Mouse (Mus musculus): Measurements from ENCODE around the gene Hras. TPM values are rescaled to one million over a fixed set of nuclear protein-coding genes. Genes with fewer than 3 reads are reported as not detected.
A peak's percentile ranks its signal among the peaks of the same experiment; 100 is the strongest.

Hras gene
- polyA plus RNA-seq, 1 experiment from 2014 or later = 112 TPM

DNA sequence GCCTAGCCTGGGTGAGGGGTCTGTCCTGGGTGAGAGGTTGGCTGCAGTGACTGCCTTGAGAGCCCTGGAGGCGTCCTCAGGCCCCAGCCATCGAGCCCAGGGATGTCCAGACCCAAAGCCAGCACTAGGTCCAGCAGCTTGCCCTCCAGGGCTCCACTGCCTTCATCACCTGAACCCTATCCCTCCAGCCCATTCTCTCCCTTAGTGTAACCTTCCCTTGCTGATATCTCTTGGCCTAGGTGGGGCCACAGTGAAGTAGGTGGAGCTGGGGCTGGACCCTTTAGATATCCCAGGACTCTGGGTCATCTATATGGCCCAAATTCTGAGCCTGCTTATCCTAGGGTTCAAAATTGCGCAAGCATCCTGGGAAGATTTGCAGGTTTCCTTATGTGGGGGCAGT is 15.7 kb upstream of the Hras start:
- Histone ChIP-seq H3K4me1 (replicated peaks; ENCODE audit: control insufficient read depth, insufficient read depth, low read length) (peaks cover 47% of the 10 kb centered on the region), H3K27ac (ENCODE audit: low read depth, low read length) (peak overlapping the region; percentile 66), H3K9ac (ENCODE audit: low read depth, low read length) (peak overlapping the region; percentile 15; the same call in 1 of the 2 replicates), H3K36me3 (ENCODE audit: control insufficient read depth, insufficient read depth, low read length) (no peaks in the 10 kb centered on the region), H3K4me2 (peak overlapping the region; percentile 13), H3K27me3 (replicated peaks; ENCODE audit: control insufficient read depth, insufficient read depth, low read length) (peaks cover 8% of the 10 kb centered on the region; the same call in 1 of the 2 replicates), H3K4me3 (ENCODE audit: low read depth, low read length) (no peak overlapping the region), H3K9me3 (ENCODE audit: control insufficient read depth, low read length) (no peaks in the 10 kb centered on the region)
- no peak for DNase-seq (ENCODE audit: low spot score)
- ATAC-seq (replicated peaks; ENCODE audit: low FRiP score) = peak; percentile 83
- WGBS = 46% methylated on average over 3 of the region's 3 CpGs

DNA sequence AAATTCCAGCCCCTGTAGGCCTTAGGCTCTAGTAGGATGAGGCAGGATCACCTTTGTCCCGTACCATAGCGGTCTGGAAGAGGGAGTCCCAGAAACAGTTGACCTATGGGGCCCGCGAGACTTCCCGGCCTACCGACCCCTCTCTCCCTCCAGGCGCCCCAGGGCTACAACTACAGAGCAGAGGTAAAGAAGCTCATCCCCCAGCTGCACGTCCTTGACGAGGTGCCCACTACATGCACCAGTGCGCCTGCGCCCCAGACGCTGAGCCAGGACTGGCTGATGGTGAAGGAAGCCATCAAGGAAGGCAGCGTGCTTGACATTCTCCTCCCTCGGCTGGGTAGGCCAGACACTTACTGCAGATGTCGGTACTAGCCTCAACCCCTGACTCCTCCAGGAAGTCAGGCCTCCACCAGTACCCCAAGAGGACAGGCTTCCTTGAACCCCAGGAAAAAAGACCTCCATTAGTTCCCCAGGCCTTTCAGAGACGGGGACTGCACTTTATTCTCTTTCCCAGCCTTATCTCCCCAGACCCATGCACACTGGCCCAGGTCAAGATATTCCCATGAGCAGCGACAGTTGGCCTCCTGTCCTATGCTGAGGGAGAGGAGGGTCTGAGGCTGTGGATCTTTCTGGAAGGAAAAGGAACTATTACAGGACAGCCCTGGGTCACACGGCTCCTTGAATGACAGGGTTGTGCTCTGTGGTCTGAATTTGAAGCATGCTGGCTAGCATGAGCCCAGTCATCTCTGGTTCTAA is 12.6 kb upstream of the Hras start:
- ATAC-seq (replicated peaks; ENCODE audit: low FRiP score) (peak; percentile 74), DNase-seq (ENCODE audit: low spot score) (no peak)
- no peak overlapping the region for H3K4me2 ChIP-seq
- peaks cover 42% of the 10 kb centered on the region for H3K4me1 ChIP-seq (replicated peaks; ENCODE audit: control insufficient read depth, insufficient read depth, low read length)
- H3K9ac ChIP-seq (ENCODE audit: low read depth, low read length) = no peak overlapping the region
- H3K36me3 ChIP-seq (ENCODE audit: control insufficient read depth, insufficient read depth, low read length) = no peaks in the 10 kb centered on the region
- no peaks in the 10 kb centered on the region for H3K9me3 ChIP-seq (ENCODE audit: control insufficient read depth, low read length)
- WGBS = 80% methylated on average over 18 of the region's 18 CpGs
- peaks cover 5% of the 10 kb centered on the region; the same call in 1 of the 2 replicates for H3K27me3 ChIP-seq (replicated peaks; ENCODE audit: control insufficient read depth, insufficient read depth, low read length)
- 0 out of 2 replicates have a peak overlapping the region, but pooled peaks have one; percentile 2 for H3K27ac ChIP-seq (ENCODE audit: low read depth, low read length)
- no peak overlapping the region for H3K4me3 ChIP-seq (ENCODE audit: low read depth, low read length)

GRCm38 (mm10) chr7:141205504-141205903 is 11.7 kb upstream of the Hras start:
- DNase-seq (ENCODE audit: low spot score) (no peak), ATAC-seq (replicated peaks; ENCODE audit: low FRiP score) (no peak)
- Histone ChIP-seq H3K27ac (ENCODE audit: low read depth, low read length) (no peak overlapping the region), H3K27me3 (replicated peaks; ENCODE audit: control insufficient read depth, insufficient read depth, low read length) (no peaks in the 10 kb centered on the region), H3K9ac (ENCODE audit: low read depth, low read length) (no peak overlapping the region), H3K4me3 (ENCODE audit: low read depth, low read length) (no peak overlapping the region), H3K9me3 (ENCODE audit: control insufficient read depth, low read length) (no peaks in the 10 kb centered on the region), H3K4me1 (replicated peaks; ENCODE audit: control insufficient read depth, insufficient read depth, low read length) (peaks cover 38% of the 10 kb centered on the region), H3K36me3 (ENCODE audit: control insufficient read depth, insufficient read depth, low read length) (no peaks in the 10 kb centered on the region), H3K4me2 (no peak overlapping the region)
- WGBS = 90% methylated on average over 5 of the region's 5 CpGs

GRCm38 (mm10) chr7:141204546-141204945 is 10.7 kb upstream of the Hras start:
- DNase-seq (ENCODE audit: low spot score) (no peak), ATAC-seq (replicated peaks; ENCODE audit: low FRiP score) (no peak)
- 0 out of 2 replicates have a peak overlapping the region, but pooled peaks have one; percentile 5 for H3K27ac ChIP-seq (ENCODE audit: low read depth, low read length)
- H3K4me2 ChIP-seq = no peak overlapping the region
- 0 out of 2 replicates have a peak overlapping the region, but pooled peaks have one; percentile 0 for H3K9ac ChIP-seq (ENCODE audit: low read depth, low read length)
- no peaks in the 10 kb centered on the region for H3K27me3 ChIP-seq (replicated peaks; ENCODE audit: control insufficient read depth, insufficient read depth, low read length)
- H3K36me3 ChIP-seq (ENCODE audit: control insufficient read depth, insufficient read depth, low read length) = no peaks in the 10 kb centered on the region
- H3K4me3 ChIP-seq (ENCODE audit: low read depth, low read length) = no peak overlapping the region
- H3K4me1 ChIP-seq (replicated peaks; ENCODE audit: control insufficient read depth, insufficient read depth, low read length) = peaks cover 30% of the 10 kb centered on the region
- WGBS = 61% methylated on average over 3 of the region's 3 CpGs
- H3K9me3 ChIP-seq (ENCODE audit: control insufficient read depth, low read length) = no peaks in the 10 kb centered on the region

GRCm38 (mm10) chr7:141198121-141198520 is 4.3 kb upstream of the Hras start:
- Histone ChIP-seq H3K9ac (ENCODE audit: low read depth, low read length) (no peak overlapping the region; the same call in 1 of the 2 replicates), H3K4me2 (peak overlapping the region; percentile 63), H3K36me3 (ENCODE audit: control insufficient read depth, insufficient read depth, low read length) (no peaks in the 10 kb centered on the region), H3K27me3 (replicated peaks; ENCODE audit: control insufficient read depth, insufficient read depth, low read length) (no peaks in the 10 kb centered on the region), H3K9me3 (ENCODE audit: control insufficient read depth, low read length) (no peaks in the 10 kb centered on the region), H3K4me3 (ENCODE audit: low read depth, low read length) (no peak overlapping the region; the same call in 1 of the 2 replicates), H3K4me1 (replicated peaks; ENCODE audit: control insufficient read depth, insufficient read depth, low read length) (peaks cover 40% of the 10 kb centered on the region), H3K27ac (ENCODE audit: low read depth, low read length) (0 out of 2 replicates have a peak overlapping the region, but pooled peaks have one; percentile 55)
- ATAC-seq (replicated peaks; ENCODE audit: low FRiP score) = no peak
- no peak for DNase-seq (ENCODE audit: low spot score)
- WGBS = 88% methylated on average over 4 of the region's 4 CpGs

DNA sequence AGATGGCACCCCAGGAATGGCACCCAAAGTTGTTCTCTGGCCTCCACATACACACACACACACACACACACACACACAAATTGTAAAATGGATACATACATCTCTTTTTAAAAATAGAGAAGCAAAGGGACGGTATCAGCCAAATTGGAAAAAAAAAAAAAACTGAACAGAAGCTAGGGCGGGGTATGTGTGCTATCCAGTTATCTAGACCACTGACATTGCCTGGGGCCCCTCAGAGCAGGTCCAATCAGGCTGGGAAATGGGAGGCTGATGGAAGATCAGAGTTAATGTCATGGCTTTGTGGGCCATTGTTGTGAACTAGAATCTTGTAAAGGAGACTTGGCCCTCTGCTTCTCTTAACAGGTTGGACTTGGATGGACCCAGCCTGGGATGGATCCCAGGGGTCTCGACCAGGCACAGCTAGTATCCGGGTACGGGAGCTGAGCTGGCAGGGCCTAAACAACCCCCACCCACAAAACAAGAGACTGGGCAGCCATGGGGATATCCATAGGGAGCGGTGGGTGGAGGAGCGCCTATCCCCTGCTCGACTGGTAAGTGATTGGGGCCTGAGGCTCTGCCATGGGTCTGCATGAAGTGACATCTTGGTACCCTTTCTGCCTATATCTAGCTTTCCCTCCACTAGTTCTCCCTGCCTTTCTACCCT is 2.9 kb upstream of the Hras start:
- ATAC-seq (replicated peaks; ENCODE audit: low FRiP score) = peak; percentile 50
- H3K36me3 ChIP-seq (ENCODE audit: control insufficient read depth, insufficient read depth, low read length) = peaks cover 6% of the 10 kb centered on the region
- peaks cover 50% of the 10 kb centered on the region for H3K4me1 ChIP-seq (replicated peaks; ENCODE audit: control insufficient read depth, insufficient read depth, low read length)
- 73% methylated on average over 8 of the region's 8 CpGs for WGBS
- H3K9me3 ChIP-seq (ENCODE audit: control insufficient read depth, low read length) = no peaks in the 10 kb centered on the region
- DNase-seq (ENCODE audit: low spot score) = no peak
- no peaks in the 10 kb centered on the region for H3K27me3 ChIP-seq (replicated peaks; ENCODE audit: control insufficient read depth, insufficient read depth, low read length)
- peak overlapping the region; percentile 32 for H3K4me3 ChIP-seq (ENCODE audit: low read depth, low read length)
- H3K9ac ChIP-seq (ENCODE audit: low read depth, low read length) = peak overlapping the region; percentile 61
- peak overlapping the region; percentile 76 for H3K27ac ChIP-seq (ENCODE audit: low read depth, low read length)
- peak overlapping the region; percentile 63 for H3K4me2 ChIP-seq

- Histone ChIP-seq H3K4me2 (peak overlapping the region; percentile 97), H3K9ac (ENCODE audit: low read depth, low read length) (peak overlapping the region; percentile 44), H3K27me3 (replicated peaks; ENCODE audit: control insufficient read depth, insufficient read depth, low read length) (no peaks in the 10 kb centered on the region), H3K9me3 (ENCODE audit: control insufficient read depth, low read length) (no peaks in the 10 kb centered on the region), H3K4me1 (replicated peaks; ENCODE audit: control insufficient read depth, insufficient read depth, low read length) (peaks cover 50% of the 10 kb centered on the region), H3K27ac (ENCODE audit: low read depth, low read length) (peak overlapping the region; percentile 67), H3K36me3 (ENCODE audit: control insufficient read depth, insufficient read depth, low read length) (peaks cover 13% of the 10 kb centered on the region), H3K4me3 (ENCODE audit: low read depth, low read length) (peak overlapping the region; percentile 98; the same call in 1 of the 2 replicates)
- no peak for DNase-seq (ENCODE audit: low spot score)
- ATAC-seq (replicated peaks; ENCODE audit: low FRiP score) = no peak
- 89% methylated on average over 2 of the region's 2 CpGs for WGBS
Measured at GRCm38 (mm10) chr7:141195754-141196153, 1.9 kb upstream of the Hras start.

DNA sequence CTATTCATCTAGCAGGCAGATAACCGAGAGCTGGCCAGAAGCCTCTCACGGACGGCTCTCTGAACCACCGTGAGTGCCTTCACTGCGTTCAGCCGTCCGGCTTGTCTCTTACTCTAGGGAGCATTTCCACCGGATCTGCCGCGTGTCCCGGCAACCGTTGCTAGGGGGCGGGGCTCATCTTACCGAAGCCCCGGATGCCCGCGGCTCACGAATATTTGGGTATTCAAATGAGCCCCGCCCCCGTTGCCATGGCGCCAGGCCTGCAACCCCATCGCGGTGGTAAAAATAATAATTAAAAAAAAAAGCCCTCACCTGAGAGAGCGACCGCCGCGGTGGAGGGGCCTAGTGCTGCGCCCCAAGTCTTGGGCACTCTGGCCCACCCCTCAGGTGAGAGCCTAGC is 1.0 kb upstream of the Hras start:
- ATAC-seq (replicated peaks; ENCODE audit: low FRiP score) = peak; percentile 37
- H3K4me1 ChIP-seq (replicated peaks; ENCODE audit: control insufficient read depth, insufficient read depth, low read length) = peaks cover 50% of the 10 kb centered on the region
- peak overlapping the region; percentile 97 for H3K4me2 ChIP-seq
- peak; percentile 96 for DNase-seq (ENCODE audit: low spot score)
- H3K9ac ChIP-seq (ENCODE audit: low read depth, low read length) = peak overlapping the region; percentile 96
- H3K27me3 ChIP-seq (replicated peaks; ENCODE audit: control insufficient read depth, insufficient read depth, low read length) = no peaks in the 10 kb centered on the region
- H3K36me3 ChIP-seq (ENCODE audit: control insufficient read depth, insufficient read depth, low read length) = peaks cover 21% of the 10 kb centered on the region
- H3K9me3 ChIP-seq (ENCODE audit: control insufficient read depth, low read length) = no peaks in the 10 kb centered on the region
- H3K27ac ChIP-seq (ENCODE audit: low read depth, low read length) = peak overlapping the region; percentile 89
- 2% methylated on average over 28 of the region's 28 CpGs for WGBS
- H3K4me3 ChIP-seq (ENCODE audit: low read depth, low read length) = peak overlapping the region; percentile 98
